Mouse (Mus musculus) spleen, adult 2 months (tissue): ENCODE results near the gene Nt5c3.

Experiments used
- CTCF ChIP-seq: fragments of 200-500 bp; IDR thresholded peaks from 2 replicates; pipeline ENCODE4 v1.5.1; 2011; ENCODE audit warnings: mild to moderate bottlenecking, inconsistent platforms; ENCODE audit not compliant: insufficient read depth, insufficient read length, insufficient replicate concordance; ENCODE audit errors: extremely low read depth
- POLR2A ChIP-seq: fragments of 200-500 bp; IDR thresholded peaks from 2 replicates; pipeline ENCODE4 v1.6.1; 2011; ENCODE audit warnings: low read depth, low read length, inconsistent platforms

GRCm38 (mm10) chr6:56923726-56924707, at the start of gene Nt5c3, which contains the start of gene Vmn1r4:
- TF ChIP-seq CTCF (no peak), POLR2A (0 out of 2 replicates have a peak, but pooled peaks have one; percentile 17)
